ENCODE assay signal across 20 mouse cellular contexts in genomic region chr7:73195306-73195705, GRCm38 (mm10).
DNase-seq lines count a peak whose midpoint lies in the region; ATAC-seq and TF ChIP-seq lines count a peak whose summit lies in the region.
"Had no signal": no experiment of that assay in that cellular context is flagged by ENCODE, and none has a peak within 500 bp of the region (broad histone marks: within the 10 kb centered on the region; RNA-seq: fewer than 3 reads in every experiment).

No protein-coding gene starts in this region.

- H3K36me3 ChIP-seq in forebrain, embryonic 14.5 days (ENCODE audit: control insufficient read depth, insufficient read depth, low read length), result no peaks in the 10 kb centered on the region
- no peaks in the 10 kb centered on the region for H3K36me3 ChIP-seq in forebrain, embryonic 11.5 days (ENCODE audit: control insufficient read depth, insufficient read depth, low read length)
- no peaks in the 10 kb centered on the region for H3K36me3 ChIP-seq in midbrain, embryonic 12.5 days
- no peaks in the 10 kb centered on the region for H3K36me3 ChIP-seq in midbrain, embryonic 15.5 days (replicated peaks)
- no peaks in the 10 kb centered on the region for H3K36me3 ChIP-seq in hindbrain, embryonic 13.5 days
- H3K36me3 ChIP-seq in midbrain, postnatal 0 days (ENCODE audit: insufficient read depth, low read length), result no peaks in the 10 kb centered on the region

- 50% methylated on average over 4 of the region's 4 CpGs for WGBS in forebrain, embryonic 14.5 days
- 60% methylated on average over 4 of the region's 4 CpGs for WGBS in forebrain, embryonic 11.5 days
- 64% methylated on average over 4 of the region's 4 CpGs for WGBS in midbrain, embryonic 12.5 days
- 75% methylated on average over 4 of the region's 4 CpGs for WGBS in midbrain, embryonic 15.5 days
- 47% methylated on average over 4 of the region's 4 CpGs for WGBS in hindbrain, embryonic 13.5 days
- 72% methylated on average over 4 of the region's 4 CpGs for WGBS in midbrain, postnatal 0 days

- peak; percentile 28 for DNase-seq in forebrain, embryonic 14.5 days (ENCODE audit: low spot score)
- DNase-seq in forebrain, embryonic 11.5 days (ENCODE audit: low spot score), result no peak
- no peak for DNase-seq in midbrain, postnatal 0 days (ENCODE audit: low spot score)
- DNase-seq: adrenal gland, adult 8-10 months; B cell, adult 2 months; cerebellum, adult 11 months; cerebellum, postnatal 25 days; gastrocnemius, adult 2 months; kidney, adult 2 months; kidney, postnatal 14 days; liver; liver, postnatal 0 days; lung, postnatal 14 days; right cerebral cortex, postnatal 25 days; thymus, postnatal 4 days had no signal

- peaks cover 33% of the 10 kb centered on the region for H3K4me1 ChIP-seq in forebrain, embryonic 14.5 days (ENCODE audit: control insufficient read depth, insufficient read depth, low read length)
- H3K4me1 ChIP-seq in forebrain, embryonic 11.5 days (replicated peaks; ENCODE audit: control insufficient read depth, insufficient read depth, low read length), result peaks cover 21% of the 10 kb centered on the region
- H3K4me1 ChIP-seq in midbrain, embryonic 12.5 days, result peaks cover 44% of the 10 kb centered on the region
- H3K4me1 ChIP-seq in midbrain, embryonic 15.5 days, result peaks cover 26% of the 10 kb centered on the region
- H3K4me1 ChIP-seq in hindbrain, embryonic 13.5 days (replicated peaks), result peaks cover 47% of the 10 kb centered on the region
- H3K4me1 ChIP-seq in midbrain, postnatal 0 days (ENCODE audit: insufficient read depth, low read length), result no peaks in the 10 kb centered on the region

- no peaks in the 10 kb centered on the region for H3K27me3 ChIP-seq in forebrain, embryonic 14.5 days (replicated peaks; ENCODE audit: control insufficient read depth, insufficient read depth, low read length)
- peaks cover 2% of the 10 kb centered on the region; the same call in 1 of the 2 replicates for H3K27me3 ChIP-seq in forebrain, embryonic 11.5 days (ENCODE audit: control insufficient read depth, insufficient read depth, low read length)
- 0 out of 2 replicates have a peak, but pooled peaks cover 3% of the 10 kb centered on the region for H3K27me3 ChIP-seq in midbrain, embryonic 12.5 days
- H3K27me3 ChIP-seq in midbrain, embryonic 15.5 days (replicated peaks), result no peaks in the 10 kb centered on the region
- no peaks in the 10 kb centered on the region for H3K27me3 ChIP-seq in hindbrain, embryonic 13.5 days
- no peaks in the 10 kb centered on the region for H3K27me3 ChIP-seq in midbrain, postnatal 0 days (ENCODE audit: insufficient read depth, low read length)

- no peak overlapping the region for H3K4me3 ChIP-seq in forebrain, embryonic 14.5 days (ENCODE audit: low read depth, low read length)
- H3K4me3 ChIP-seq in forebrain, embryonic 11.5 days (ENCODE audit: low read depth, low read length), result no peak overlapping the region
- no peak overlapping the region for H3K4me3 ChIP-seq in midbrain, embryonic 12.5 days
- H3K4me3 ChIP-seq in midbrain, embryonic 15.5 days, result no peak overlapping the region
- H3K4me3 ChIP-seq in hindbrain, embryonic 13.5 days, result no peak overlapping the region
- H3K4me3 ChIP-seq in midbrain, postnatal 0 days (ENCODE audit: low read depth, low read length), result no peak overlapping the region
- H3K4me3 ChIP-seq: erythroblast, embryonic 14.5 days; gastrocnemius, adult 2 months had no signal

- no peak overlapping the region for H3K9ac ChIP-seq in forebrain, embryonic 14.5 days (ENCODE audit: low read length)
- no peak overlapping the region for H3K9ac ChIP-seq in forebrain, embryonic 11.5 days (ENCODE audit: low read length)
- no peak overlapping the region for H3K9ac ChIP-seq in midbrain, embryonic 12.5 days (replicated peaks)
- H3K9ac ChIP-seq in midbrain, embryonic 15.5 days, result no peak overlapping the region
- H3K9ac ChIP-seq in hindbrain, embryonic 13.5 days, result no peak overlapping the region
- H3K9ac ChIP-seq in midbrain, postnatal 0 days (replicated peaks; ENCODE audit: low read length, poor library complexity, severe bottlenecking), result no peak overlapping the region
- H3K9ac ChIP-seq: liver, postnatal 0 days had no signal

- ATAC-seq in forebrain, embryonic 14.5 days, result no peak
- no peak for ATAC-seq in forebrain, embryonic 11.5 days (replicated peaks; ENCODE audit: low FRiP score)
- ATAC-seq in midbrain, embryonic 12.5 days (ENCODE audit: low FRiP score, low read depth), result no peak
- ATAC-seq in midbrain, embryonic 15.5 days (replicated peaks), result no peak
- ATAC-seq in hindbrain, embryonic 13.5 days (ENCODE audit: low FRiP score), result no peak
- no peak for ATAC-seq in midbrain, postnatal 0 days (ENCODE audit: low FRiP score)
- no peak for ATAC-seq in megakaryocyte progenitor cell, adult 5-6 weeks (replicated peaks; ENCODE audit: poor library complexity)
- ATAC-seq: liver, postnatal 0 days had no signal

- H3K4me2 ChIP-seq in forebrain, embryonic 14.5 days (ENCODE audit: low read length), result no peak overlapping the region
- no peak overlapping the region for H3K4me2 ChIP-seq in forebrain, embryonic 11.5 days (ENCODE audit: low read depth, low read length, severe bottlenecking)
- no peak overlapping the region for H3K4me2 ChIP-seq in midbrain, embryonic 12.5 days (replicated peaks)
- no peak overlapping the region for H3K4me2 ChIP-seq in midbrain, embryonic 15.5 days
- H3K4me2 ChIP-seq in hindbrain, embryonic 13.5 days, result no peak overlapping the region
- no peak overlapping the region for H3K4me2 ChIP-seq in midbrain, postnatal 0 days (ENCODE audit: low read depth, low read length, poor library complexity, severe bottlenecking)

- H3K27ac ChIP-seq in forebrain, embryonic 14.5 days (ENCODE audit: low read depth, low read length), result no peak overlapping the region
- H3K27ac ChIP-seq in forebrain, embryonic 11.5 days (ENCODE audit: low read depth, low read length), result no peak overlapping the region
- peak overlapping the region; percentile 15; the same call in 1 of the 2 replicates for H3K27ac ChIP-seq in midbrain, embryonic 12.5 days (replicated peaks)
- H3K27ac ChIP-seq in midbrain, embryonic 15.5 days, result no peak overlapping the region
- H3K27ac ChIP-seq in hindbrain, embryonic 13.5 days, result peak overlapping the region; percentile 41; the same call in 1 of the 2 replicates
- H3K27ac ChIP-seq in midbrain, postnatal 0 days (ENCODE audit: low read depth, low read length), result peak overlapping the region; percentile 18; the same call in 1 of the 2 replicates
- H3K27ac ChIP-seq: gastrocnemius, adult 2 months had no signal

- H3K9me3 ChIP-seq in forebrain, embryonic 14.5 days (replicated peaks; ENCODE audit: control insufficient read depth, low read length), result 0 out of 2 replicates have a peak, but pooled peaks cover 9% of the 10 kb centered on the region
- H3K9me3 ChIP-seq in forebrain, embryonic 11.5 days (ENCODE audit: control insufficient read depth, low read length), result peaks cover 2% of the 10 kb centered on the region; the same call in 1 of the 2 replicates
- H3K9me3 ChIP-seq in midbrain, embryonic 12.5 days, result no peaks in the 10 kb centered on the region
- H3K9me3 ChIP-seq in midbrain, embryonic 15.5 days, result no peaks in the 10 kb centered on the region
- H3K9me3 ChIP-seq in hindbrain, embryonic 13.5 days, result peaks cover 5% of the 10 kb centered on the region; the same call in 1 of the 2 replicates
- no peaks in the 10 kb centered on the region for H3K9me3 ChIP-seq in midbrain, postnatal 0 days (ENCODE audit: low read length)

- no peak for TF ChIP-seq CTCF in midbrain, postnatal 0 days (IDR thresholded peaks at IDR 0.05)

Comparison
In these comparisons a context has a peak if more than half of its experiments do, and no peak if none do; other contexts are left out.
1. H3K27ac ChIP-seq: peak in midbrain, embryonic 12.5 days (single experiment), hindbrain, embryonic 13.5 days (single experiment) and midbrain, postnatal 0 days (single experiment); none in forebrain, embryonic 14.5 days (single experiment), forebrain, embryonic 11.5 days (single experiment) and midbrain, embryonic 15.5 days (single experiment).